Mouse (Mus musculus) embryonic fibroblast, embryonic 13.5 days (primary cell): ENCODE results near the gene Sqor.
A peak's percentile ranks its signal among the peaks of the same experiment; 100 is the strongest.

Experiments used
- CTCF ChIP-seq: IDR thresholded peaks from 2 replicates; pipeline ENCODE4 v1.5.1; 2011; ENCODE audit warnings: mild to moderate bottlenecking, control low read depth, low read length, moderate library complexity, borderline replicate concordance; ENCODE audit not compliant: insufficient read depth
- POLR2A ChIP-seq: IDR thresholded peaks from 2 replicates; pipeline ENCODE4 v1.6.1; 2011; ENCODE audit warnings: low read depth, mild to moderate bottlenecking, control low read depth, low read length, moderate library complexity

DNA sequence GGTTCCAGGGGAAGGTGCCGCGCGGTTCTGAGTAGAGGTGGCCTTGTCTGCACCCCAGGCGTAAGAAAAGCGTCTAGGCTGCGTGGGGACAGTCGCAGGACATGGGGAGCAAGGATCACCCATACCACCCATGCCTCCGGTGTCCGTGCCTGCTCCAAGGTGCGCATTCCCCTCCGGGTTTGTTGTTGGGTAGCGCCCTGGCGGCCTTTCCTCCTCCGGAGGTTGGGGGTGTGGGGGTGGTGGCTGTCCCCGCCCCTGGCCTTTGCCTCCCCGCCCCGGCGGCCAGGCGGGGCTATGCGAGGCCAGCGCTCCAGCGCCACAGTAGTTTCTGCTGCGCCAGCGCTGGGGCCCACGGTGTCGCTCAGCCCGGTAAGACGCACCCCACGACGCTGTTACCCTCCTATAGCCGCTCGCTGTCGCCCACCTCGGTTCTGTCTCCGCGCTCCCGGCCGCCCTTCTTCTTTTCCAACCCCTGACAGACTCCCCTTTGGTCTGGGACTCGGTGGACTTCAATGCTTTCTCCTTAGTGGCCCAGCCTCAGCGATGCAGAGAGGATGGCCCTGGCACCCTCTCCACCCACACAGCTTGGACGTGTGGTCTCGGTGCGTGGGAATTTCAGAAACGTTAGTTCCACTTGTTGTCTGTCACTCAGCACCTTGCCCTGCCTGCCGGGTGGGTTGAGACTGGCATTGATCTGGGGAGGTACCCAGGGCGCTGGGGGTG is at the start of gene Sqor:
- TF ChIP-seq POLR2A (peak; percentile 83), CTCF (no peak)
